Mouse (Mus musculus): ENCODE data around the gene Ldlrad3. TPM values are rescaled to one million over a fixed set of nuclear protein-coding genes. Genes with fewer than 3 reads are reported as not detected.

Ldlrad3 gene
- polyA plus RNA-seq, 1 experiment from 2014 or later, result 11.7 TPM

GRCm38 (mm10) chr2:102087787-102088186, 98.4 kb downstream of the Ldlrad3 start:
- Histone ChIP-seq H3K4me2 (no peak overlapping the region), H3K9ac (no peak overlapping the region), H3K27ac (no peak overlapping the region), H3K4me1 (replicated peaks) (peaks cover 4% of the 10 kb centered on the region; the same call in 1 of the 2 replicates), H3K36me3 (no peaks in the 10 kb centered on the region), H3K4me3 (no peak overlapping the region), H3K27me3 (no peaks in the 10 kb centered on the region), H3K9me3 (replicated peaks) (no peaks in the 10 kb centered on the region)
- ATAC-seq (replicated peaks; ENCODE audit: insufficient number of reproducible peaks, insufficient read depth, low FRiP score, low read depth), result no peak
- 90% methylated on average over 5 of the region's 5 CpGs for WGBS

DNA sequence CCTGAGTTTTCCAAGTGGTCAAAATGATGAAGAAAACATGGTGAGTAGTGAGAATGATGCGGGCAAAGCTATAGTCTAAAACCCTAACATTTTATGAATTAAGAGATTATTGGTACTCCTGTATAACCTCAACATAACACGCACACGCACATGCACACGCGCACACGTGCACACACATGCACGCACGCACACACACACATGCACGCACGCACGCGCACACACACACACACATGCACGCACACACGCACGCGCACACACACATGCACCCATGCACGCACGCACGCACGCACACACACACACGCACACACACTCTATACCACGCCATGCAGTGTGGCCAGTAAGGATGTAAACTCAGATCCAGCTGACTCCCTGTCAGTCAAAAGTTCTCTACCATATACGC, 99.6 kb downstream of the Ldlrad3 start:
- Histone ChIP-seq H3K27ac (no peak overlapping the region), H3K4me3 (no peak overlapping the region), H3K4me1 (replicated peaks) (peaks cover under 1% of the 10 kb centered on the region; the same call in 1 of the 2 replicates), H3K4me2 (no peak overlapping the region), H3K9ac (no peak overlapping the region), H3K36me3 (0 out of 2 replicates have a peak, but pooled peaks cover under 1% of the 10 kb centered on the region), H3K9me3 (replicated peaks) (no peaks in the 10 kb centered on the region), H3K27me3 (no peaks in the 10 kb centered on the region)
- ATAC-seq (replicated peaks; ENCODE audit: insufficient number of reproducible peaks, insufficient read depth, low FRiP score, low read depth), result no peak
- 96% methylated on average over 23 of the region's 23 CpGs for WGBS

- Histone ChIP-seq H3K4me1 (replicated peaks) (no peaks in the 10 kb centered on the region), H3K27ac (no peak overlapping the region), H3K4me2 (no peak overlapping the region), H3K4me3 (no peak overlapping the region), H3K36me3 (peaks cover 4% of the 10 kb centered on the region; the same call in 1 of the 2 replicates), H3K9ac (no peak overlapping the region), H3K27me3 (no peaks in the 10 kb centered on the region), H3K9me3 (replicated peaks) (no peaks in the 10 kb centered on the region)
- ATAC-seq (replicated peaks; ENCODE audit: insufficient number of reproducible peaks, insufficient read depth, low FRiP score, low read depth), result no peak
These were observed 103.4 kb downstream of the Ldlrad3 start for GRCm38 (mm10) chr2:102082782-102083181.

DNA sequence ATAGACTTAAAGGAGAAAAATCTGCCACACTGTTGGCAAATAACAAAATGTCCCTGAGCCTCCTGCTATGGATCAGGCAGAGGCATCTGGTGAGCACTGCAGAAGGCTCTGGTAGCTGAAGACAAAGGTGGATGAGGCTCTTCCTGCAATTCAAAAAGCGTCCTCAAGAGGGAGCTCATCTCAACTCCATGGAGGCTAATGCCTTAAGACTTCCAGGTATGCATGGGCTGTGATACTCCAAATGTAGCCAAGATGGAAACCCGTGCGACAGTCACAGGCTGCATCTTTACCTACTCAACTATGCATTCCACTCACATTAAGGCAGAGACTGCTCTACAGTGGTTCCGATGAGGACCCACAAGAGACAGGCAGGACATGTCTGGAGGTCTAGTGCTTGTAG, 108.6 kb downstream of the Ldlrad3 start:
- Histone ChIP-seq H3K27me3 (no peaks in the 10 kb centered on the region), H3K9ac (no peak overlapping the region), H3K4me2 (no peak overlapping the region), H3K4me3 (no peak overlapping the region), H3K27ac (no peak overlapping the region), H3K36me3 (peaks cover 4% of the 10 kb centered on the region; the same call in 1 of the 2 replicates), H3K9me3 (replicated peaks) (no peaks in the 10 kb centered on the region), H3K4me1 (replicated peaks) (no peaks in the 10 kb centered on the region)
- 51% methylated on average over 4 of the region's 4 CpGs for WGBS
- ATAC-seq (replicated peaks; ENCODE audit: insufficient number of reproducible peaks, insufficient read depth, low FRiP score, low read depth), result no peak

- Histone ChIP-seq H3K9ac (no peak overlapping the region), H3K27ac (no peak overlapping the region), H3K9me3 (replicated peaks) (no peaks in the 10 kb centered on the region), H3K36me3 (no peaks in the 10 kb centered on the region; the same call in 1 of the 2 replicates), H3K4me3 (no peak overlapping the region), H3K4me1 (replicated peaks) (peaks cover under 1% of the 10 kb centered on the region; the same call in 1 of the 2 replicates), H3K4me2 (no peak overlapping the region), H3K27me3 (no peaks in the 10 kb centered on the region)
- 91% methylated on average over 6 of the region's 6 CpGs for WGBS
- ATAC-seq (replicated peaks; ENCODE audit: insufficient number of reproducible peaks, insufficient read depth, low FRiP score, low read depth), result no peak
These were observed 109.9 kb downstream of the Ldlrad3 start for GRCm38 (mm10) chr2:102076237-102076636.

GRCm38 (mm10) chr2:102073266-102074037, 112.7 kb downstream of the Ldlrad3 start:
- Histone ChIP-seq H3K36me3 (no peaks in the 10 kb centered on the region), H3K27ac (no peak overlapping the region), H3K4me2 (no peak overlapping the region), H3K9me3 (replicated peaks) (no peaks in the 10 kb centered on the region), H3K4me3 (no peak overlapping the region), H3K9ac (no peak overlapping the region), H3K4me1 (replicated peaks) (peaks cover 8% of the 10 kb centered on the region; the same call in 1 of the 2 replicates), H3K27me3 (no peaks in the 10 kb centered on the region)
- no peak for ATAC-seq (replicated peaks; ENCODE audit: insufficient number of reproducible peaks, insufficient read depth, low FRiP score, low read depth)
- WGBS, result 90% methylated on average over 6 of the region's 6 CpGs

GRCm38 (mm10) chr2:102072859-102073258, 113.3 kb downstream of the Ldlrad3 start:
- H3K4me2 ChIP-seq, result no peak overlapping the region
- peaks cover 8% of the 10 kb centered on the region; the same call in 1 of the 2 replicates for H3K4me1 ChIP-seq (replicated peaks)
- no peaks in the 10 kb centered on the region for H3K9me3 ChIP-seq (replicated peaks)
- H3K27me3 ChIP-seq, result no peaks in the 10 kb centered on the region
- ATAC-seq (replicated peaks; ENCODE audit: insufficient number of reproducible peaks, insufficient read depth, low FRiP score, low read depth), result no peak
- H3K9ac ChIP-seq, result no peak overlapping the region
- H3K4me3 ChIP-seq, result no peak overlapping the region
- no peak overlapping the region for H3K27ac ChIP-seq
- 70% methylated on average over 4 of the region's 4 CpGs for WGBS
- no peaks in the 10 kb centered on the region for H3K36me3 ChIP-seq

DNA sequence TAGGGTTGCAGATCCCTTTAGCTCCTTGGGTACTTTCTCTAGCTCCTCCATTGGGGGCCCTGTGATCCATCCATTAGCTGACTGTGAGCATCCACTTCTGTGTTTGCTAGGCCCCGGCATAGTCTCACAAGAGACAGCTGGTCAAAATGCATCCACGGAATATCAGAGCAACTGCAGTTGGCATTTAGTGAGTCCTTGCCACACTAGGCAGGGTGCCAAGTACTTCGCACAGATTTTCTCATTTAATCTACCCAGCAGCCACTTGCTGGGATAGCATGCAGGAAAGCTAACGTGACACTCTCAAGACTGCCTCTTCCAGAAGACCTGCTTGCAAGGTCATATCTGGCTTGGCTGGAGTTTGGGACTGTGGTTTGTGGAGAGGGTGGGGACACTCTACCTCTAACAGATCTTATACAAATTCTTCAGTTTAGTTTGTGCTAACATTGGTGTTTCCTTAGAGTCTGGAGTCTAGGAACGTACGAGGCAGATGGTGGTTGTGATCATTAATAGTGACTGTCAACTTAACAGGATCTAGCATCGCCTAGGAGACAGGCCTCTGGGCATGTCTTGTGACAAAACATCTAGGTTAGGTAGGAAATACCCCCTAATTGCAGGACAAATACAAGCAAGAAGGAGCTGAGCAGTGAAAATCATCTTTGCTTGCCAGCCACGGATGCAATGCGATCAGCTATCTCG, 115.0 kb downstream of the Ldlrad3 start:
- H3K27me3 ChIP-seq, result no peaks in the 10 kb centered on the region
- ATAC-seq (replicated peaks; ENCODE audit: insufficient number of reproducible peaks, insufficient read depth, low FRiP score, low read depth), result no peak
- H3K4me3 ChIP-seq, result no peak overlapping the region
- no peak overlapping the region for H3K4me2 ChIP-seq
- WGBS, result 73% methylated on average over 10 of the region's 10 CpGs
- H3K9me3 ChIP-seq (replicated peaks), result no peaks in the 10 kb centered on the region
- H3K9ac ChIP-seq, result no peak overlapping the region
- peaks cover 8% of the 10 kb centered on the region; the same call in 1 of the 2 replicates for H3K4me1 ChIP-seq (replicated peaks)
- H3K36me3 ChIP-seq, result no peaks in the 10 kb centered on the region
- H3K27ac ChIP-seq, result no peak overlapping the region

GRCm38 (mm10) chr2:102064826-102065441, 121.3 kb downstream of the Ldlrad3 start:
- no peak overlapping the region for H3K27ac ChIP-seq
- no peak for ATAC-seq (replicated peaks; ENCODE audit: insufficient number of reproducible peaks, insufficient read depth, low FRiP score, low read depth)
- WGBS, result 54% methylated on average over 8 of the region's 8 CpGs

DNA sequence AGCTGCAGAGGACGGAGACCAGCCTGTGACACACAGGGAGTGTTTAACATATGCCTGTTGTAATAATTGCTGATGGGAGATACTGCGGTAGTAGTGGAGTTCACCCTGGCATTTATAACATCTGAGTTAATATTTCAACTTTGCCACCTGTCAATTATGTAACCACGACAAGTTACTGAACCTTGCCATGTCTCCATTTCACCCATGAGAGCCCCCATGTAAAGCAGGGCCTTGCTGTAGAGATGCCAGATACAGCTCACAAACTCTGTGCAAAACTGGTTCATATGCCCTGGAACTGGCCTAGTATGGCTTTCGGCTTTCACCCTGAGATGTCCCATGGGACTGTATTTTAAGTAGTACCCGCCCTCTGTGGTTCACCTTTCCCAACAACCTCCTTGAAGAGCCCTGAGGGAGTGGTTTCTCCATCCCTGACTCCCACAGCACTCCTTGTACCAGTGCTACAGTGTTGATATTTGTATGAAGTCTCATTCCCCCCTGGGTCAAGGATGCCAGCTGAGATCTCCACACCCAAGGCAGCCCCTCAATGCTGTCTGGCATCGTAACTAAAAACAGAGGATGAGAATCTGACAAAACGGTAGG, 122.2 kb downstream of the Ldlrad3 start:
- no peak for ATAC-seq (replicated peaks; ENCODE audit: insufficient number of reproducible peaks, insufficient read depth, low FRiP score, low read depth)
- no peaks in the 10 kb centered on the region for H3K9me3 ChIP-seq (replicated peaks)
- H3K4me3 ChIP-seq, result no peak overlapping the region
- no peak overlapping the region for H3K4me2 ChIP-seq
- no peak overlapping the region for H3K9ac ChIP-seq
- 80% methylated on average over 7 of the region's 7 CpGs for WGBS
- H3K36me3 ChIP-seq, result no peaks in the 10 kb centered on the region
- no peaks in the 10 kb centered on the region for H3K27me3 ChIP-seq
- H3K27ac ChIP-seq, result no peak overlapping the region
- H3K4me1 ChIP-seq (replicated peaks), result peaks cover 15% of the 10 kb centered on the region

More at GRCm38 (mm10) chr2:102064826-102065441, 121.3 kb downstream of the Ldlrad3 start:
- H3K9me3 ChIP-seq (replicated peaks), result no peaks in the 10 kb centered on the region
- H3K4me3 ChIP-seq, result no peak overlapping the region
- peaks cover 16% of the 10 kb centered on the region for H3K4me1 ChIP-seq (replicated peaks)
- H3K9ac ChIP-seq, result no peak overlapping the region
- no peaks in the 10 kb centered on the region for H3K36me3 ChIP-seq
- no peak overlapping the region for H3K4me2 ChIP-seq
- no peaks in the 10 kb centered on the region for H3K27me3 ChIP-seq

- no peak overlapping the region for H3K9ac ChIP-seq
- H3K4me1 ChIP-seq (replicated peaks), result peaks cover 15% of the 10 kb centered on the region
- no peaks in the 10 kb centered on the region for H3K27me3 ChIP-seq
- no peak overlapping the region for H3K4me2 ChIP-seq
- no peak for ATAC-seq (replicated peaks; ENCODE audit: insufficient number of reproducible peaks, insufficient read depth, low FRiP score, low read depth)
- no peaks in the 10 kb centered on the region for H3K9me3 ChIP-seq (replicated peaks)
- H3K36me3 ChIP-seq, result no peaks in the 10 kb centered on the region
- H3K27ac ChIP-seq, result no peak overlapping the region
- WGBS, result 82% methylated on average over 7 of the region's 7 CpGs
- H3K4me3 ChIP-seq, result no peak overlapping the region
These were observed 123.2 kb downstream of the Ldlrad3 start for GRCm38 (mm10) chr2:102062861-102063468.

Data from heart, embryonic 15.5 days (tissue).